Mouse (Mus musculus) lung, embryonic 16.5 days (tissue): ENCODE results near the gene Cebpa. TPM values are rescaled to one million over a fixed set of nuclear protein-coding genes. Genes with fewer than 3 reads are reported as not detected.
A peak's percentile ranks its signal among the peaks of the same experiment; 100 is the strongest.

ENCODE experiments used
- ATAC-seq: fragments of 200-750 bp; cut with Nextera tagmentation; 2 replicates; pipeline ENCODE4 v1.8.0; 2017; ENCODE audit warnings: low read depth, mild to moderate bottlenecking, moderate library complexity
- H3K27ac ChIP-seq: fragments of 300-500 bp; sonication (generic); 2 replicates; pipeline ENCODE4 v1.5.1; 2014; ENCODE audit warnings: mild to moderate bottlenecking, control low read depth, low read length
- H3K27me3 ChIP-seq: fragments of 300-500 bp; sonication (generic); 2 replicates; pipeline ENCODE4 v1.6.1; 2014; ENCODE audit warnings: low read depth, low read length, mixed read lengths; ENCODE audit not compliant: control insufficient read depth, insufficient read depth
- H3K36me3 ChIP-seq: fragments of 300-500 bp; sonication (generic); 2 replicates; pipeline ENCODE4 v1.6.1; 2014; ENCODE audit warnings: low read length; ENCODE audit not compliant: control insufficient read depth, insufficient read depth
- H3K4me1 ChIP-seq: fragments of 300-500 bp; sonication (generic); replicated peaks from 2 replicates; pipeline ENCODE4 v1.6.1; 2014; ENCODE audit warnings: low read length, mixed read lengths; ENCODE audit not compliant: control insufficient read depth, insufficient read depth
- H3K4me2 ChIP-seq: fragments of 300-500 bp; sonication (generic); 2 replicates; pipeline ENCODE4 v1.6.1; 2014; ENCODE audit warnings: low read depth, low read length, control low read depth
- H3K4me3 ChIP-seq: fragments of 300-500 bp; sonication (generic); 2 replicates; pipeline ENCODE4 v1.5.1; 2014; ENCODE audit warnings: mild to moderate bottlenecking, low read length, control low read depth
- H3K9ac ChIP-seq: fragments of 300-500 bp; sonication (generic); 2 replicates; pipeline ENCODE4 v1.6.1; 2014; ENCODE audit warnings: low read length, control low read depth
- H3K9me3 ChIP-seq: fragments of 300-500 bp; sonication (generic); 2 replicates; pipeline ENCODE4 v1.6.1; 2016; ENCODE audit warnings: low read length; ENCODE audit not compliant: control insufficient read depth
- WGBS: fragments of 180-500 bp; shearing (Covaris S2); extraction: QIAGEN DNeasy Blood & Tissue Kit; methylation state at CpG from one replicate; pipeline ENCODE4 v1.1.7; 2014; 5-methylcytosine and 5-hydroxymethylcytosine counted together
- polyA plus RNA-seq: library from polyadenylated mRNA; unstranded; fragments of >200 nt; fragmentation: Nextera tagmentation; extraction: Ambion mirVana; gene quantifications from 2 replicates; pipeline ENCODE4 v1.2.1, GENCODE M21; 2015

Cebpa gene
- polyA plus RNA-seq, 1 experiment from 2014 or later: 7.5 TPM

DNA sequence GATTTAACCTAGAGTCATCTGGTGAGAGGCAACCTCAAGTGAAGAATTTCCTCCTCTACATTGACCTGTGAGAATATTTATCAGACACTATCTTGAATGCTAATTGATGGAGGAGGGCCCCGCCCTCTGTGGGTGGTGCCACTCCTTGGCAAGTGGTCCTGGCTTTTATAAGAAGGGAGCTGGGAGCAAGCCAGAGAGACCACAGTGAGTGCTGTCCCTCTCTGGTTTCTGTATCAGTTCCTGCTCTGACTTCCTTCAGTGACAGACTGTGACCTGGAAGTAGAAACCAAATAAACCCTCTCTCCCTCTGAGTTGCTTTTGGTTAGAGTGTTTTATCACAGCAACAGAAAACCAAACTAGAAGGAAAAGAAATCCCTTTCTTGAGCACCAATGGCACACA, 18.4 kb downstream of the Cebpa start:
- H3K27me3 ChIP-seq: no peaks in the 10 kb centered on the region
- H3K9me3 ChIP-seq: no peaks in the 10 kb centered on the region
- ATAC-seq: no peak
- H3K27ac ChIP-seq: no peak overlapping the region
- no peak overlapping the region for H3K4me3 ChIP-seq
- 79% methylated on average over 1 of the region's 1 CpGs for WGBS
- no peak overlapping the region for H3K4me2 ChIP-seq
- H3K9ac ChIP-seq: no peak overlapping the region
- no peaks in the 10 kb centered on the region for H3K36me3 ChIP-seq
- H3K4me1 ChIP-seq: peaks cover 26% of the 10 kb centered on the region

DNA sequence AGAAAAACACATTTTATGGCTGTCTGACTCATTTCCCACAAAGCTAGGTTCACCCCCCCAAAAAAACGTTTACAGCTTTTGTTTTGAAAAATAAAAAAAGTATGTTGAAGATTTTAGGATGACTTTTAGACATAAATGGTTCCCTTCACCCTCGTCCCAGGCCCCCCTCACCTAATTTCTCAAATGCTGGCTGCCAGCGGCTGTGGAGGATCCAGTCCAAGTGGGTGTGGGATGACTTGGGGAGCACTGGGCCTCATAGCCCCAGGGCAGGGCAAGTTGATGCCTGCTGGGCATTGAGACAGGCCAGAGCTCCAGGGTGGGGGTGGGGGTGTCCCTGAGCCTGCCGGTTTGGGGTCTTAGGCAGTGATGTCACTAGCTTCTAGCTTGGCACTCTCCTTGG, 19.4 kb downstream of the Cebpa start:
- H3K4me3 ChIP-seq: no peak overlapping the region
- WGBS: 47% methylated on average over 4 of the region's 4 CpGs
- no peak overlapping the region for H3K27ac ChIP-seq

GRCm38 (mm10) chr7:35139880-35140279, 20.8 kb downstream of the Cebpa start:
- Histone ChIP-seq H3K9me3 (no peaks in the 10 kb centered on the region), H3K9ac (no peak overlapping the region), H3K27ac (no peak overlapping the region), H3K4me3 (no peak overlapping the region), H3K36me3 (no peaks in the 10 kb centered on the region), H3K4me2 (no peak overlapping the region), H3K27me3 (no peaks in the 10 kb centered on the region), H3K4me1 (peaks cover 29% of the 10 kb centered on the region)
- ATAC-seq: no peak
- 81% methylated on average over 5 of the region's 5 CpGs for WGBS

More for the DNA sequence above, 19.4 kb downstream of the Cebpa start:
- Histone ChIP-seq H3K36me3 (no peaks in the 10 kb centered on the region), H3K4me1 (peaks cover 28% of the 10 kb centered on the region), H3K4me2 (no peak overlapping the region), H3K9me3 (no peaks in the 10 kb centered on the region), H3K27me3 (no peaks in the 10 kb centered on the region), H3K9ac (no peak overlapping the region)
- no peak for ATAC-seq

- no peak overlapping the region for H3K9ac ChIP-seq
- no peak overlapping the region for H3K4me2 ChIP-seq
- no peaks in the 10 kb centered on the region for H3K36me3 ChIP-seq
- WGBS: 13% methylated on average over 5 of the region's 5 CpGs
- peak; percentile 81 for ATAC-seq
- H3K9me3 ChIP-seq: no peaks in the 10 kb centered on the region
- H3K27ac ChIP-seq: peak overlapping the region; percentile 89
- no peak overlapping the region for H3K4me3 ChIP-seq
- H3K27me3 ChIP-seq: no peaks in the 10 kb centered on the region
- H3K4me1 ChIP-seq: peaks cover 40% of the 10 kb centered on the region
Measured at GRCm38 (mm10) chr7:35141519-35141918, 22.4 kb downstream of the Cebpa start.

DNA sequence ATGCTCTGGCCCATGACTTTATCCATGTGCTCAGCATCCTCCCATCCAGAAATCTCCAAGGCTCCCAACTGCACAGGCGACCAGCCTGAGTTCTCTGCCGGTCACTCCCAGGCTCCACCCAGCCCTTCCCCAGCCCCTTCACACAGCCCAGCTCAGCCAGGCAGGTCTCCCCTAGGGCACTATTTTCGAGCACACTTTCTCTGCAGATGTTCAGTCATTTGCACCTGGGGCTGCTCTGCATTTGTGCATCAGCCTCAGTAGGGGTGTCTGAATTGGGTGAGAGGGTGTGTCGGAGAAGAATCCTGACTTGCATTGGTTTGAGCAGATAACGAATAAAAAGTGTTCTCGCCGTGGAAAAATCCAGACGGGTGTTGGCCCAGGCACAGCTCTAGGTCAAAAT, 23.4 kb downstream of the Cebpa start:
- Histone ChIP-seq H3K4me2 (no peak overlapping the region), H3K4me1 (peaks cover 40% of the 10 kb centered on the region), H3K27me3 (no peaks in the 10 kb centered on the region), H3K4me3 (no peak overlapping the region), H3K9ac (no peak overlapping the region), H3K27ac (peak overlapping the region; percentile 89), H3K9me3 (no peaks in the 10 kb centered on the region), H3K36me3 (no peaks in the 10 kb centered on the region)
- no peak for ATAC-seq
- WGBS: 65% methylated on average over 8 of the region's 8 CpGs

DNA sequence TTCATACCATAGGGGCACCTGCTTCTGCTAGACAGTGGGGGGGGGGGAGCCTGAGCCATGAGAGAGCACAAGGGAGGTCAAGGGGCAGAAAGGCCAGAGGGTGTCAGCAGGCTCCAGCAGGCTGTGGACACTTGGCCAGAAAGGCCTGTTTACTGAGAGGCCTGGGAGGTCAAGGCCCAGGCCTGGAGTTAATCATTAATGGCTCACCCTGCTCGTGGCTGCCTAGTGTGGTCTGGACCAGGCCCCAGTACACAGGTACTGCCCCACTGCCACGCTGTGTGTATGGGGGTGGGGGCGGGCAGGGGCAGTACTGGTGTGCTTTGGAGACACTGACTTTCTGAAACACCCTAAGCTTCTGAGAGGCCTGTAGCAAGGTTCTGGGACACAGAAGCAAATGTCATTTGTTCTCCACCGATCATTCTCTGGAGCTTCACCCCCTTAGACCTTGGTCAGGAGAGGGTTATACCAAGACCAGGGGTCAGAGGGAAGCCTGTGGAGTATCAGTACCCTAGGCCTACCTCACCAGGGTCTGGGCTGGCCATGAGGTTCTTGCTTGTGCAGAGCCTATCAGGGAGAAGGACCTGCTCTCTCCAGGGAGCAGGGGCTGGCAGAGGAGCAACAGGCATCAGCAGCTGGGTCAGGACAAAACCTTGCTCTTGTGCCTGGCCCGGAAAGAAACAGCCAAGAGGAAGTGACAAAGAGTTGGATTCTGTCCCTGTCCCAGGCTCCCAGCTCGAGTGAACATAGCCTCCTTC, 24.9 kb downstream of the Cebpa start:
- WGBS: 52% methylated on average over 6 of the region's 6 CpGs
- peak overlapping the region; percentile 50; the same call in 1 of the 2 replicates for H3K27ac ChIP-seq

DNA sequence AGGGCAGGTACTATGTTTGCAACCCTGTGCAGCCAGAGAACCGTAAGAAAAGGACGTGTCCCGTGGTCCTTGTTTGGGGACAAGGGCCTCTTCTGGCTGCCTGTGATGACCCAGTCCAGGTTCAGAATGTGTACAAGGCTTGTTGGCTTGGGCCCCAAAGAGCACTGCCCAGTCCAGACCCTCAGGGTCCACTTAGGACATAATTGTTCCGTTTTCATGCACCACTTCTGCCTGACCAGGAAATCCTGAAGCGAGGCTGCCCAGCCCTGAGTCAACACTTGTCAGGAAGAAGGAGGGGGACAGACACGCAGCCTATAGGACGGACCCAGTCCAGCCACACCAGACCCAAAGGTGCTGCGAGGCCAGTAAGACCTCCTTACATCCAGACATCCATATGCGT, 26.0 kb downstream of the Cebpa start:
- no peaks in the 10 kb centered on the region for H3K27me3 ChIP-seq
- 53% methylated on average over 9 of the region's 9 CpGs for WGBS
- no peaks in the 10 kb centered on the region for H3K9me3 ChIP-seq
- no peak overlapping the region for H3K4me3 ChIP-seq
- H3K4me1 ChIP-seq: peaks cover 52% of the 10 kb centered on the region
- H3K9ac ChIP-seq: peak overlapping the region; percentile 22; the same call in 1 of the 2 replicates
- no peak overlapping the region for H3K4me2 ChIP-seq
- H3K36me3 ChIP-seq: no peaks in the 10 kb centered on the region
- peak; percentile 15; the same call in 1 of the 2 replicates for ATAC-seq
- peak overlapping the region; percentile 79 for H3K27ac ChIP-seq

More for the DNA sequence above, 24.9 kb downstream of the Cebpa start:
- Histone ChIP-seq H3K4me3 (no peak overlapping the region), H3K27me3 (no peaks in the 10 kb centered on the region), H3K36me3 (no peaks in the 10 kb centered on the region), H3K9me3 (no peaks in the 10 kb centered on the region), H3K9ac (no peak overlapping the region), H3K4me2 (no peak overlapping the region), H3K4me1 (peaks cover 42% of the 10 kb centered on the region)
- no peak for ATAC-seq

GRCm38 (mm10) chr7:35146269-35146668, 27.2 kb downstream of the Cebpa start:
- Histone ChIP-seq H3K4me2 (no peak overlapping the region), H3K27ac (peak overlapping the region; percentile 79), H3K27me3 (no peaks in the 10 kb centered on the region), H3K9me3 (no peaks in the 10 kb centered on the region), H3K4me3 (no peak overlapping the region), H3K9ac (0 out of 2 replicates have a peak overlapping the region, but pooled peaks have one; percentile 14), H3K4me1 (peaks cover 48% of the 10 kb centered on the region), H3K36me3 (no peaks in the 10 kb centered on the region)
- 58% methylated on average over 10 of the region's 10 CpGs for whole genome bisulfite sequencing
- peak; percentile 27 for ATAC-seq

DNA sequence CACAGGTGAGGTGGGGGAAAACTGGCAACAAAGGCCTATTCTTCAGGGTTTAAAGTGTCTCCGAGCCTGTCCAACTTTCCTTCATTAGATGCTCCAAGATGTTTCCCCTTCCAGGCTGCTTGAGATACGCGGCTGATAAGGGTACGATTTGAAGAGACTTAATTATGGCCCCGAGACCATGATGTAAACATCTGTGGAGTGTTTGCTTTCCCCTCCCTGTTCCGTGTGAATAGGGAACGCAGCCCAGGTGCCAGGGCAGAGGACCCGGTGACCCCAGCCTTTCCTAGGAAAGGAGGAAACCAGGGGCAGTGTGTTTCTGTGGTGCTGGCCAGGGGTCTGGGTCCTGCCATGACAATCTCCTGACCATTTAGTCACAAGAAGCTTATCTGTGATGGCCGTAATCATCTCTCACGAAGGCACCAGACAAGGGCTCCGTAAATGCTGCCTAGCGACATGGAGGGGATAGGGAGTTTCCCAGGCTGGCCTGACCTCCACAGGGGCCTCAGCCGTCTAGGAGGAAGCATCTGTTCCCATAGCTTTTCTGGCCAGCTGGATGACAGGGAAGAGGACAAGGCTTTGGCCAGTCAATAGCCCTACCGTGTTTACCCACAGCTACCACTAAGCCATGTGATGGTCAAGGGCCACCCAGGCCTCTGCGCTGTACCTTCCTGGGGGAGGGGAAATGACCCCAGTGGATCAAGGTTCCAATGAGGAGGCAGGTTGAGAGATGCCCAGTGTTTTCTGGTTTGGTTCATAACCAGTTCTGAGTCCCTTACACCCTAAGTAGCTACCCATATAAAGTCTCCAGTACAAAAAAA, 30.7 kb downstream of the Cebpa start:
- no peak overlapping the region for H3K4me2 ChIP-seq
- no peaks in the 10 kb centered on the region for H3K36me3 ChIP-seq
- no peak for ATAC-seq
- no peaks in the 10 kb centered on the region for H3K9me3 ChIP-seq
- 22% methylated on average over 15 of the region's 15 CpGs for WGBS
- H3K27me3 ChIP-seq: no peaks in the 10 kb centered on the region
- peaks cover 29% of the 10 kb centered on the region for H3K4me1 ChIP-seq
- H3K4me3 ChIP-seq: no peak overlapping the region
- no peak overlapping the region for H3K27ac ChIP-seq
- no peak overlapping the region for H3K9ac ChIP-seq
